34 mouse cellular contexts compared by ENCODE assay signal in genomic region chr19:44132917-44133316, GRCm38 (mm10). TPM values are rescaled to one million over a fixed set of nuclear protein-coding genes. Genes with fewer than 3 reads are reported as not detected.
"Had no signal": no experiment of that assay in that cellular context is flagged by ENCODE, and none has a peak within 500 bp of the region (broad histone marks: within the 10 kb centered on the region; RNA-seq: fewer than 3 reads in every experiment).

No protein-coding gene starts in this region.

- H3K27ac ChIP-seq: embryonic facial prominence, embryonic 10.5 days; embryonic facial prominence, embryonic 12.5 days; embryonic facial prominence, embryonic 13.5 days; embryonic facial prominence, embryonic 15.5 days; forebrain, embryonic 10.5 days; forebrain, embryonic 13.5 days; forebrain, embryonic 15.5 days; gastrocnemius, adult 2 months; heart, adult 2 months; heart, embryonic 10.5 days had no signal

- H3K27me3 ChIP-seq: embryonic facial prominence, embryonic 12.5 days; embryonic facial prominence, embryonic 13.5 days; embryonic facial prominence, embryonic 15.5 days; forebrain, embryonic 13.5 days; forebrain, embryonic 15.5 days had no signal

- ATAC-seq: forebrain, embryonic 13.5 days; forebrain, embryonic 14.5 days; forebrain, embryonic 15.5 days; forebrain, embryonic 16.5 days; forebrain, postnatal 0 days had no signal

- H3K9ac ChIP-seq: embryonic facial prominence, embryonic 12.5 days; embryonic facial prominence, embryonic 13.5 days; embryonic facial prominence, embryonic 15.5 days; forebrain, embryonic 13.5 days; forebrain, embryonic 15.5 days; forebrain, postnatal 0 days had no signal

- H3K4me2 ChIP-seq: embryonic facial prominence, embryonic 12.5 days; embryonic facial prominence, embryonic 13.5 days; embryonic facial prominence, embryonic 15.5 days; forebrain, embryonic 13.5 days; forebrain, embryonic 15.5 days had no signal

- DNase-seq: cerebellum, adult 9-10 months; cerebellum, adult 9-11 months; cerebellum, postnatal 10 days; cerebellum, postnatal 14 days; cerebellum, postnatal 25 days; cerebellum, postnatal 36 days; embryo, embryonic 11 days; forebrain, postnatal 0 days; gastrocnemius, adult 2 months; gastrocnemius, postnatal 10 days; gastrocnemius, postnatal 14 days; gastrocnemius, postnatal 25 days; gastrocnemius, postnatal 36 days; heart, adult 11 months; heart, adult 18-20 months; heart, adult 2 months had no signal

- H3K4me3 ChIP-seq: embryonic facial prominence, embryonic 10.5 days; embryonic facial prominence, embryonic 12.5 days; embryonic facial prominence, embryonic 13.5 days; embryonic facial prominence, embryonic 15.5 days; erythroblast, embryonic 14.5 days; forebrain, embryonic 10.5 days; forebrain, embryonic 13.5 days; forebrain, embryonic 15.5 days; gastrocnemius, adult 2 months; heart, adult 2 months; heart, embryonic 10.5 days had no signal

- H3K9me3 ChIP-seq: embryonic facial prominence, embryonic 10.5 days; embryonic facial prominence, embryonic 12.5 days; embryonic facial prominence, embryonic 13.5 days; embryonic facial prominence, embryonic 15.5 days; forebrain, embryonic 10.5 days; forebrain, embryonic 13.5 days; forebrain, embryonic 15.5 days; heart, embryonic 10.5 days had no signal

RNA-seq across cellular contexts. Expression of gene Pkd2l1, which starts 59.3 kb away (rescaled TPM):
- total RNA-seq: common myeloid progenitor, adult 5-6 weeks; gastrocnemius, adult 18-20 months; gastrocnemius, adult 2 months; gastrocnemius, adult 8-10 months; gastrocnemius, postnatal 10 days; gastrocnemius, postnatal 14 days; gastrocnemius, postnatal 25 days; gastrocnemius, postnatal 36 days; gastrocnemius, postnatal 4 days; granulocyte monocyte progenitor cell, adult 5-6 weeks; heart, adult 18-20 months; heart, adult 2 months; heart, adult 8-10 months had no signal
- polyA plus RNA-seq: embryonic facial prominence, embryonic 11.5 days; embryonic facial prominence, embryonic 12.5 days; embryonic facial prominence, embryonic 13.5 days; embryonic facial prominence, embryonic 15.5 days; erythroblast, embryonic 14.5 days; forebrain, embryonic 16.5 days; heart, adult 2 months; heart, embryonic 10.5 days had no signal
